Mouse (Mus musculus): Measurements from ENCODE around the gene Gm21294. TPM values are rescaled to one million over a fixed set of nuclear protein-coding genes. Genes with fewer than 3 reads are reported as not detected.

Gene Gm21294
- not detected in 2 replicates for polyA plus RNA-seq (2021; fragmentation: Nextera tagmentation)
- long read RNA-seq, experiment 1, result 0 reads
- long read RNA-seq, experiment 2, result 0 reads

DNA sequence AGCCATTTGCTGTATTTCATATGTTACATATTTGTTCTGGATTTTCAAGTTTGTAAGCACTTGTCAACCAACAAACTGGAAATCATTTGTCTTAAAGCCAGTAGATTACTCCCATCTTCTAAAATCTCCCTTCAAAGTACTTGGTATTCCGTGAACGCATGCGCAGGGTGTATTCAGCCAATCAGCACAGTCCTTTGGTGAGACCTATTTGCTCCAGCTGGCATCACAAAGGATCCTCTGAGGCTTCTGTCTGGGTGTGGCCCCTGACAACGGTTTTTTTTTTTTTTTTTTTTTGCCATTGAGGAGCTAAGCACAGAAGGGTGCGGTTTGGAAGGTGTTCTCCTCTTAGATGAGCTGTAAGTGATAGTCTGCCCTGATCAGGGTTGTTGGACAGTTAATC lies at the start of gene Gm21294:
Gene Gm21294 (plus strand): TSS at position 301 of the 400 bp plus-strand sequence.

